In the genomic region with DNA sequence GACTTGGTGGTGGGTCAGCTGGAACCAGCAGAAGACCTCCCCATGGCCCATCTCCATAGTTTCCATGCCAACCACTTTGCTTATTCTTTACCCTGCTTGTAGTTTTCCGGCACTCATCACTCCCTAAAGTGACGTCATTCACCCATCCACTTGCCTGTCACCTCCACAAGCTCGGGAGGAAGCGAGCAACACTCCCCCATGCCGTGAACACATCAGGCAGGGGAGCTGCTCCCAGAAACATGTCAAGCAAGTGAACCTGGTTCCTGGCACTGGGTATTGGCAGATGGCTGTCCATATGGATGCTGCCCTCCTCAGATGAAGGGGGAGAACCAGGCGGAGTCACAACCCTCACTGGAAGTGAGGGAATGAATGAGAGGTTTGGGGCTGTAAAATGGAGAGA, we compare ENCODE assay signal across 18 mouse cellular contexts. TPM values are rescaled to one million over a fixed set of nuclear protein-coding genes. Genes with fewer than 3 reads are reported as not detected.
DNase-seq lines count a peak whose midpoint lies in the region; ATAC-seq lines count a peak whose summit lies in the region.
"Had no signal": no experiment of that assay in that cellular context is flagged by ENCODE, and none has a peak within 500 bp of the region (broad histone marks: within the 10 kb centered on the region; RNA-seq: fewer than 3 reads in every experiment).

No protein-coding gene starts in this region.

- 0 out of 2 replicates have a peak, but pooled peaks cover 5% of the 10 kb centered on the region for H3K4me1 ChIP-seq in forebrain, embryonic 13.5 days
- peaks cover 14% of the 10 kb centered on the region; the same call in 1 of the 2 replicates for H3K4me1 ChIP-seq in forebrain, embryonic 12.5 days
- H3K4me1 ChIP-seq: embryonic facial prominence, embryonic 13.5 days had no signal

- H3K27me3 ChIP-seq in forebrain, embryonic 13.5 days = no peaks in the 10 kb centered on the region
- H3K27me3 ChIP-seq in forebrain, embryonic 12.5 days = no peaks in the 10 kb centered on the region
- H3K27me3 ChIP-seq: embryonic facial prominence, embryonic 13.5 days; liver, embryonic 15.5 days had no signal

- H3K9ac ChIP-seq in forebrain, embryonic 13.5 days = no peak overlapping the region
- no peak overlapping the region for H3K9ac ChIP-seq in forebrain, embryonic 12.5 days
- H3K9ac ChIP-seq: embryonic facial prominence, embryonic 13.5 days; liver, embryonic 15.5 days had no signal

- peak; percentile 62 for DNase-seq in right cerebral cortex, adult 18-20 months
- no peak for DNase-seq in right cerebral cortex, postnatal 4 days
- DNase-seq in layer of hippocampus, adult 8-10 months (ENCODE audit: low spot score in 2 of 2) = peak; percentile 45 to 47
- no peak for DNase-seq in kidney, postnatal 14 days
- DNase-seq in heart, adult 9 months (ENCODE audit: low spot score in 2 of 2) = no peak
- no peak for DNase-seq in gastrocnemius, adult 18-20 months (ENCODE audit: low spot score)
- DNase-seq: gastrocnemius, adult 2 months; kidney, adult 2 months had no signal

- H3K9me3 ChIP-seq in forebrain, embryonic 13.5 days (replicated peaks) = no peaks in the 10 kb centered on the region
- no peaks in the 10 kb centered on the region for H3K9me3 ChIP-seq in forebrain, embryonic 12.5 days
- H3K9me3 ChIP-seq: embryonic facial prominence, embryonic 13.5 days; G1E; liver, embryonic 15.5 days had no signal

- no peak overlapping the region for H3K27ac ChIP-seq in forebrain, embryonic 13.5 days
- H3K27ac ChIP-seq in forebrain, embryonic 12.5 days = no peak overlapping the region
- H3K27ac ChIP-seq: embryonic facial prominence, embryonic 13.5 days; gastrocnemius, adult 2 months; liver, embryonic 15.5 days; macrophage had no signal

- no peak overlapping the region for H3K4me3 ChIP-seq in forebrain, embryonic 13.5 days
- no peak overlapping the region for H3K4me3 ChIP-seq in forebrain, embryonic 12.5 days (replicated peaks)
- H3K4me3 ChIP-seq: embryonic facial prominence, embryonic 13.5 days; gastrocnemius, adult 2 months; liver, embryonic 15.5 days; myocyte had no signal

- ATAC-seq in forebrain, embryonic 13.5 days = peak; percentile 73; the same call in 1 of the 2 replicates
- no peak for ATAC-seq in forebrain, embryonic 12.5 days (ENCODE audit: low FRiP score)
- ATAC-seq: activated CD4-positive, CD25-positive, alpha-beta regulatory T cell, adult 4 months had no signal

- no peak overlapping the region for H3K4me2 ChIP-seq in forebrain, embryonic 13.5 days
- H3K4me2 ChIP-seq in forebrain, embryonic 12.5 days = no peak overlapping the region
- H3K4me2 ChIP-seq: embryonic facial prominence, embryonic 13.5 days; liver, embryonic 15.5 days had no signal

- no peaks in the 10 kb centered on the region for H3K36me3 ChIP-seq in forebrain, embryonic 13.5 days (ENCODE audit: poor library complexity, severe bottlenecking)
- no peaks in the 10 kb centered on the region for H3K36me3 ChIP-seq in forebrain, embryonic 12.5 days (replicated peaks)
- H3K36me3 ChIP-seq: embryonic facial prominence, embryonic 13.5 days; G1E; liver, embryonic 15.5 days had no signal

- WGBS in forebrain, embryonic 13.5 days = 69% methylated on average over 6 of the region's 6 CpGs
- 81% methylated on average over 6 of the region's 6 CpGs for WGBS in forebrain, embryonic 12.5 days

RNA-seq across cellular contexts. Expression of gene Gabrr2, which starts 6.1 kb away (rescaled TPM):
- 0.48 and 0.69 TPM in 2 replicates for polyA plus RNA-seq in forebrain, embryonic 13.5 days (2015; fragmentation: Nextera tagmentation; extraction: Ambion mirVana)
- 0.32 and 0.55 TPM in 2 replicates for polyA plus RNA-seq in forebrain, embryonic 12.5 days (2016; fragmentation: Nextera tagmentation; extraction: Ambion mirVana)
- total RNA-seq in layer of hippocampus, adult 8-10 months (2022) = 1 to 10 TPM in 1 of 4 experiments, under 1 TPM in 3; 0.23 to 1.4 (median 0.79) TPM
- 1 to 10 TPM; 1.8 to 1.9 TPM for total RNA-seq in gastrocnemius, adult 18-20 months (2021)
- total RNA-seq: left cerebral cortex, postnatal 10 days had no signal
- polyA plus RNA-seq: G1E; heart, postnatal 0 days; liver, embryonic 15.5 days; macrophage had no signal

RNA-seq across cellular contexts. Expression of gene Ube2j1, which starts 37.7 kb away (rescaled TPM):
- 46.5 and 47.2 TPM in 2 replicates for polyA plus RNA-seq in forebrain, embryonic 13.5 days (2015; fragmentation: Nextera tagmentation; extraction: Ambion mirVana)
- 50.5 and 51.9 TPM in 2 replicates for polyA plus RNA-seq in forebrain, embryonic 12.5 days (2016; fragmentation: Nextera tagmentation; extraction: Ambion mirVana)
- 100 to 1,000 TPM; 102 to 112 (median 106) TPM for total RNA-seq in layer of hippocampus, adult 8-10 months (2022)
- total RNA-seq in gastrocnemius, adult 18-20 months (2021) = 10 to 100 TPM; 47.3 to 49.3 TPM

Comparison
In these comparisons a context has a peak if more than half of its experiments do, and no peak if none do; other contexts are left out.
1. DNase-seq: peak in right cerebral cortex, adult 18-20 months (single experiment) and layer of hippocampus, adult 8-10 months (2 of 2); none in right cerebral cortex, postnatal 4 days (single experiment), kidney, postnatal 14 days (single experiment), heart, adult 9 months (0 of 2) and gastrocnemius, adult 18-20 months (single experiment).